Mouse (Mus musculus) bone marrow, adult 2 months (tissue): ENCODE measurements around the gene St3gal5.

ENCODE experiments used
- CTCF ChIP-seq: fragments of 200-500 bp; IDR thresholded peaks from 2 replicates; pipeline ENCODE4 v1.5.1; 2011; ENCODE audit warnings: low read length, control low read depth; ENCODE audit not compliant: control insufficient read depth, insufficient read depth
- POLR2A ChIP-seq: fragments of 200-500 bp; IDR thresholded peaks from 2 replicates; pipeline ENCODE4 v1.6.1; 2011; ENCODE audit warnings: low read depth, mild to moderate bottlenecking, control low read depth, low read length, borderline replicate concordance; ENCODE audit not compliant: control insufficient read depth

DNA sequence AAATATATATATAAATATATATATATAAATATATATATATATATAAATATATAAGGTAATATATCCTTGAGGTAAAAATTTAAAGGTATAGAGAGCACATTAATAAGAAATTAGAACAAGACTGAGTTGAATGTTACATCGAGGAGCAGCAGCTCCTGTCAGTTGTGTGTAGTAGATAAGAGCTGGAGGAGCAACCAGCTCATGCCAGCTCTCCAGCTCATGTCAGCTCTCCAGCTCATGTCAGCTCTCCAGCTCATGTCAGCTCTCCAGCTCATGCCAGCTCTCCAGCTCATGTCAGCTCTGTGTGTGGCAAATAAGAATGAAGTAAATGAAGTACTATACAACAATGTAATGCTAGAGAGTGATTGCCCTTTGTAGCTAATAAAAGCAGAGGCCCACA is 76.0 kb downstream of the St3gal5 start:
- TF ChIP-seq CTCF (no peak), POLR2A (no peak)
